Mouse (Mus musculus) right cerebral cortex, postnatal 14 days (tissue): ENCODE data around the gene Cadm1.

Source experiments
- DNase-seq: peaks from one replicate; pipeline ENCODE4 v3.0.0; 2022

The Cadm1 gene

DNA sequence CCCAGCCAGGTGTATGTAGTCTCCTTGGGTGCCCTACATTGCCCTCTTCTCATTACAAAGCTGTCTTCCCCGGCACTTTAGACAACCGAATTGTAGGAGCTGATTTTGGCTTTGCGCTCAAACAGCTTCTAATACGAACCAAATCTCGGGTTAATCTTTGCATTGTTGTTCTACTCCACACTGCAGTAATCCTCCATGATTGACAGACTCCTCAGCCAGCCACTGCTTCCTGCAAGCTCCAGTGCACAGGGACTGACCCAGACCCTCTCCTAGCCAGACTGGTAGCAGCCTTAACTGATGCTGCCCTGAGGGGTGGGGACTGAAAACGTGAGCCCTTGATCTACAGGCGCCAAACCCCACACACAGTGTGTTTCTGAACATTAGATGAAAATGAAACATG lies 275.7 kb downstream of the Cadm1 start:
- DNase-seq = no peak

DNA sequence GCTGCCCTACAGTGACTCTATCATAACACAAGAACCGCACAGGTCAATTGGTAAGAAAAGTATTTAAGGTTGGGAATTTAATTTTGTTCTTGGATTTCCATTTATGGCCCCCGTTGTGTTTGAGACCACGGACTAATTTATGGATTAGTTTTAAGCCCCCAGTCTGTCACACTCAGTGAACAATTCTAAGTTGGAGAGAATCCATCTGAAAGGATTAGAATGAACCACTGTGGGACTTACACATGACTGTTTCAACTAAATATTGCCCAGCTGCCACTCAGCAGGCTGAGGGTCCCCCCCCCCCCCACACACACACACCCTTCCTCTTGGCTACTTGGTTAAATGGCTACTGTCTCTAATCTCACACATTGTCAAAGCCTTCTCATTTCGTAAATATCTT lies 295.7 kb downstream of the Cadm1 start:
- no peak for DNase-seq

DNA sequence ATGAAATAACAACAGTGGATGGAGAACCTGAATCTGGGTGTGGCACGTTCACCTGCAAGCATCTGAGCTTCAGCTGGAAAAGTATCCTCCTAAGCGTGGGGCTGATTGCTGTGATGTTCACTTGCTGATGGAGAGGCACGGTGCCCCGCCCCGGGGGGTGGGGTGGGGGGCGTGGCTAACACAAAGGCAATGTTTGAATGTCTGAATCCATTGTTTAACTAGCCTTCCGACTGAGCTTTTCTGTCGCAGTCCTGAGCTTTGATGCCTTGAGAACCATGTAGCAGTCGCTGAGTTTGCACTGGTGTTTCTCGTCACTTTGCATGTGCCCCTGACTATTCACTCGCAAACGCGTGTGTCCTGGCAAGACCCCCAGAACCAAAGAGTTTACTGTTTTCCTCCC lies 298.8 kb downstream of the Cadm1 start:
- no peak for DNase-seq

DNA sequence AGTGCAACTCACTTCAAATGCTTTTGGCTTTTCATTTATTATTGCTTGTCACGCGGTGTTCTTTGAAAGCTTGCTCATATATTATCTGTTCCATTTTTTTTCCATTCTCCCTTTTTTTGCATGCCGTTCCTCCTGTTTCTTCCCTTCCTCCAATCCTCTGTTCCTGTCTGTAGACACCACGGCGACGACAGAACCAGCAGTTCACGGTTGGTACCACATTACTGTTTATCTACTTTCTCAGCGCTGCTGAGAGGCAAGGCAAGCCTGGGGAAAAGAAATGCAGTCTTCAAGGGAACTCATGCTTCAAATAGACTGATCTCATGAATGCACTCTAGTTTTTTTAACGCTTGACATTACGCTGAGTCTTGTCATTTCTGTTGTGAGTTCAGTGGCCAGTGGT lies 299.2 kb downstream of the Cadm1 start:
- DNase-seq = no peak

DNA sequence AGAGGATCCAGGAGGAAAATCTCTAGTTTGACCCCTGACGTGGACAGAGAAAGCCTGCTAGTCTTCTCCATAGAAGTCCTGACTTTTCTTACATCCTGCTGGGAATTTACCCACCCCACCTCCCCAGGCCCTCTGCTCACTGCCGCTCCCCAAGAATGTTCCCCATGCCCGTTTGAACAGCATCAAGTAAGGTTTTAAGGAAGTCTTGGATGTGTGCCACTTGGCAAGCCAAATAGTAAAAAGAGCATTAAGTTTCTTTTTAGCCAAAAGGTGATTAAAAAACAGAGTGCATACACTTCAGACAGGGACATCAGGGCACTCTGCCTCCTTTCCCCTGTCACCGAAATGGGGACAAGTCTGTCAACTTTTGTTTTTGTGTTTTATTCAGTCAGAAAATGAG lies 299.9 kb downstream of the Cadm1 start:
- DNase-seq = no peak

DNA sequence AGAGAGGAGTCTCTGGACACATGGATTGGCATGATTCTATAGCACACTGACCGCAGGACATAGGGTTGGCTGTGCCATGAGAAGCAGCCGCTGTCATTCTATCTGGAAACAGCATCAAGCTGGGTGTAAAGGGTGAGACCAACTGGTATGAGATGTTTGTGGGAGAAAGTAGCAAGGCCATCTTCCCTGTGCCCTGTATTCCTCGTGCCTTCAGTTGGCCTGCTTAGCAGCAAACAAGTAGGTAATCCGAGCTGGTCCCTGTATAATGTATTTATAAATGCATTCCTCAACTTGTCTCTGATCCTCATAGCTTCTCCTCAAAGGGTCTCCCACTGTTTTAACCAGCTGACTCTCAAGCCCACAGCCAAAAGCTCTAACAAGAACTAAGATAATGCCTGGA lies 301.4 kb downstream of the Cadm1 start:
- no peak for DNase-seq

DNA sequence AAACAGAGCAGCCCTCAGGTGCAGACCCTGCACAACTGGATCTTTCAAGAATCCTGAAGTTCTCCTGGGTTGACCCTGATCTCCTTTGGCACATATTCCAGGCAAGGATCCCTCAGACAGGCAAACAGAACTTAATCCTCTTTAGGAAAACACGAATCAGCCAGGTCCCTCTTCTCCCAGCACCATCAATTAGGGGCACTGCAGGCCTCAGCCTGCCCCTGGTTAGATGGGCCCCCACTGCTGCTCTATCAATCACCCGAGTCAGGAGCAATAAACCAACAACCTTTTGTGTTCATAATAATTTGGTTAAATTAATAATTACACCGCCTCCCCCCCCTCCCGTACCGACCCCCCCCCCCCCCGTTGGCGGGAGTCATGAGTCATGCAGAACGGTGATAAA lies 308.2 kb downstream of the Cadm1 start:
- DNase-seq = no peak

DNA sequence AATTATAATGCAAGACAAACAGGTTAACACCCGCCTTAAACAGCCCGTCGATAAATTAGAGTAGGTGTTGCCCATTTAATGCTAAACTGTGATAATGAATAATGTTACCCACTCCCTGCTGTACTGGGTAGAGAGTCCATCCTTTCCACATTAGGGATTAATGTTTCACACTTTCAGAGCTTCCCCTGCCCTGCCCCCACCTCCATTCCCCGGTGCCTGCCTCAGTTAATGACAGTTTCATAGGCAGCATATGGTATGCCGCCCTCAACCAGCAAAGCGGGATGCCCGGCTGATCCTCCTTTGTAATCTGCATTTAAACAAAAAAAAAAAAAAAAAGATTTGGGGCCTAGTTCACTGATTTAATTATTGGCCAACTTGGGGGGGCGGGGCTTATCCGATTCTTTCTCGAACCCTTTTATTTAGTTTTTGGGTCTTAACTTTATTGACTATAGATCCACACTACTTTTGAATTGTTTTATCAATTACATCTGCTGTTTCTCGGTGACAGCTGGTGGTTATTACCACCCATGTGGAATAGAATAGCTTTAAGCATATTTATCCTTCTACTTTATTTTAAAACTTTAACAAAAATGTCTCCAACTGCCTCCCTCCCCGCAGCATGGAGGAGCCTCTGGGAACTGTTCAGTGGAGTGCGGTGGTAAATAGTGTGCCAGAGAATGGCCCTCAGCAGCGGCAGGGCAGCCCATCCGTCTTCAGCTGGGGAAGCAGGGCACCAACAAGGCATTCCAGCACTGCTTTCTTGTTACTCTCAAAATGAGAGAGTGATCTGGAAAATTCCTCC lies 309.1 kb downstream of the Cadm1 start:
- no peak for DNase-seq

DNA sequence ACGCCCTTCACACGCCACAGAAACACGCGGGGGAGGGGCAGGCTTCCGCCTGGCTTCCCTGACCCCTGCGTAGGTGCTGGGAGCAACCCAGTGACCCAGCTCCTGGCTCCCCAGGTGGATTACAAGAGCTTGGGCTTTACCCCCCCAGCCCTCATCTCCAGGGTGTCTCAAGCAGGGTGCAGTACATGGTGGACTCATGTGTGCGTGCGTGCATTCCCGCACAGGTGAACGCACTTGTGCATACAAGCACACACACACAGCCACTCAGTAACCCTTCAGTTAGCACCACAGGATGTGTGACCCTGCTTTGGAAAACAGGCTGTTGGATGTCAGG lies 309.7 kb downstream of the Cadm1 start:
- DNase-seq = no peak

DNA sequence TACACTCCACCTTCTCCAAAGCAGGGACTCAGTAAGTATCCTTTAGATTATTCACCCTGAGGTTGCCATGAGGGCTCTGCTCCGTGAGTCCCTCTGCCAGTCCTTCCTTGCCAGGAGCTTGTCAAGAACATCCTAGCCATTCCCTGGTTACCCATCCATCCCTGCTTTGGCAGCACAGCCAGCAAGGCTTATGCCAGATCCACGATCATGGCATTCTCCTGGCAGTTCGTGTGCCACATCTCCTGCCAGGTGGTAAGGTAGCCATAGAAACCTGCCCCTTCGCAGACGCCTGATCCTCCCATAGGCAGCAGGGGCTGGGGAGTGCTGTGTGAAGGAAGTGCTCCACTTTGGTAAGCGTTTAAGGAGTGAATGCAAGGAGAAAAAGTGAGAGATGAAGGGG lies 313.4 kb downstream of the Cadm1 start:
- DNase-seq = no peak

DNA sequence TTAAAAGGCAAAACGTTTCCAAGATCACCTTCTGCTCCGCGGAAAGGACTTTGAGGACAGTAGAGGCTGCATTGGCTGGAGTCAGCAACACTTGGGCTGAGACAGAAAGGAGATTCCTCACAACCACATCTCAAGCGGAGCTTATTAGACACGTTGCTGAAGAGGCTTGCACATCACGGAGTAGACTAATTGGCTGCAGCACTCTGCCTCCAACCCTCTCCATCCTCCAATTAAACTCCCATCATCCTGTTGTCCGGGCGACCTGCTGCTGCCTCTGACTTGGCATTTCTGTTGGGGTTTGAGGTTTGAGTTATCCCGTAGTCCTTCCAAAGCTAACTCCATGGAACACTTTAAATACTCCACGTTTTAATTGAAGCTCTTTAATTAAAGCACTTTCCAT lies 316.3 kb downstream of the Cadm1 start:
- DNase-seq = no peak

DNA sequence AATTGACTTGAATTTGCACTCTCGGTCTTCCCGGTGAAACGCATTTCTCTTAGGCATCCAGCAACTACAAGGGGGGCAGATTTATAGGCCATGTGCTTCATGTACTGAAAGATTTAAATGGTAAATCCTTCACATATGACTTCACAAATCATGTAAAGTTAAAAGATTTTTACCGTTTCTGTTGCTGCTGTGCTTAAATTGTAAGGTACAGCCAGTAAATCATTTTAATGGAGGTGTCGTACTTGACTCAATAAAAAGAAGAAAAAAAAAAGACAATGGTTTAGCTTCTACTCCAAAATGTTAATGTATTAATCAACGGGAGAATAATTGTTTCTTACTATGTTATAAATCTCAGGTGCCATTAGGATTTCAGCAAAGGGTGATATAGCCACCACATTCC lies 317.0 kb downstream of the Cadm1 start:
- DNase-seq = no peak

DNA sequence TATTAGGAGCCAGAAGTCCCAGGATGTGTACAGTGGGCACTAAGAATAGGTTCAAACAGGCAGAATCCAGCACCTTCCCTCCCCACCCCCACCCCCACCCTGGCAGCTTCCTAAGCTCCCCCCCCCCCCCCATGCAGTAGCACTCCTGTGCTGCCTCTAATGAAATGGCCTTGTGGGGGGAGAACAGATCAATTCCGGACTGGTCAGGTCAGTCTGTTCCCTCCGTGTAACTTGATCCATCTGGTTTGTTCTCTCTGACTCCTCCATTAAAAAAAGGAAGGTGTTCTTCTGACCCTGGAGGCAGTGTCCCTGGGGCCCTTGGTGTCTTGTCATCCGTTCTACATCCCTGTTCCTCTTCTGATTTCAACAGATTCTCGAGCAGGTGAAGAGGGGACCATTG lies 317.8 kb downstream of the Cadm1 start:
- DNase-seq = no peak

DNA sequence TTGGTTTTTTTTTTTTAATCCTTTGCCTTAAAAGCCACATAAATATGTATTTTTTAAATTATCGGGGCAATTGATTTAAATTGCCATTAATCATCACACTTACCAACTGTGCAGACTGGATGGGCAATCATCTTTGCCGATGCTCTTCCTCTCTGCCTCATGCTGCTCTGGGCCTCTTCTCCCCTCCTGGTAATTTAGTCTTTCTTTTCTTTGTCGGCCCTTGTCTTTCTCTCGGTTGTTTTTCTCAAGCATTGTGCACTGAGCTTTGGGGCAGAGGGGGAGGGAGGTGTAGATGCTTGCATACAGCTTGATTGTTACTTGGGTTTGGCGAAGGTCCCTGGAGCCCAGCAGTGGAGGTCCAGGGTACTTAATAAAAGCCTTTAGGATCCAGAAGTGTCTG lies 318.8 kb downstream of the Cadm1 start:
- DNase-seq = no peak

DNA sequence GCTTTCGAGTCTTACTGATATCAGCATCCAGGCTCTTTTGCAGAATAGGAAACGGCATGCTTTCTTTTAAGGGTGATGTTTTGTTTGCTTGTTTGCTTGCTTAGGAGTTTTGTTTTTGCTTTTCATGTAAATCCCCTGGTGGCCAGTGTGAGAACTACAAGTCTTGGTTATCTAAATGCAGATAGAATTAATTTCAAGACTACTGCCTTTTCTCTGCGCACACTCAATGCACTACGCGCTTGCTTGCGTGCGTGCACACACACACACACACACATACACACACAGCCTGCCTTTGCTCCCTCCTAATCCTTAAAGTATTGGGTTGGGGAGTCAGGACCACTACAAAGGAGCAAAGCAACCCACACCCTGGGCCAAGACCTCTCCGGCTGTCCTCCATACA lies 326.3 kb downstream of the Cadm1 start:
- DNase-seq = peak; percentile 47

DNA sequence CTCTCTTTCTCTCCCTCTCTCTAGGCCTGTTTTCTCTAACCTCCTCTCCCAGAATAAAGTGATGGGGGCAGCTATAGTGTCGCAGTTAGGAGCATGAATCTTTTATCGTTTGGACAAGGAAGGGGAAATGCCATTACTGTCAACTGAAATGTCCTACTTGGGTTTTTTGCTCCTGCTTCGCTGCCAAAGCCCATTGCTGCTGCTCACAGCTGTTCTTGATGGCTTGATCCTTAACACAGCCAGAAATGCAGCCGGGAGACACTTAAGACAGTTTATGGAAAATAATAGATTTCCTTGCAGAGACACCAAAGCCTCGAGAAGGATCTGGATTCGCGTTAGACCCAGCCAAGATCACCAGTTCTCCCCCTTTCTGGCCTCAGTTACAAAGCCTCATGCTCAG lies 327.3 kb downstream of the Cadm1 start:
- no peak for DNase-seq

DNA sequence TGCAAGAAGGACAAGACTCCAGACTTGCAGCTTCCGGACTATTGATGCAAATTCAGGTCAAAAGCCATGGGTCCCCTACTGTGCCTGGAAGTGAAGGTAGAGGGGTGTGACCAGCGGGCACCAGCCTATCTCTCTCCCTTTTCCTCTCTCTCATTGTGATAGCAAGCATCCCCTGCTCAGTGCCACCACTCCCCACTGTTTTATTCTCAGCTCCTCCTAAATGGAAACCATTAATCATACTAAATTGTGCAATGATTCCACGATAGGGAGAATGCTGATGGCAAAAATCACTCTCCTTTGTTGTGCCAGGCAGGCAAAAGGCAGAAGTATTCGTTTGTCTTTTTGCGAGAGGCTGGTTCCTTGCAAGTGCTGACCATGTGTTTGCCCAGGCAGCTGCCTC lies 328.2 kb downstream of the Cadm1 start:
- no peak for DNase-seq

DNA sequence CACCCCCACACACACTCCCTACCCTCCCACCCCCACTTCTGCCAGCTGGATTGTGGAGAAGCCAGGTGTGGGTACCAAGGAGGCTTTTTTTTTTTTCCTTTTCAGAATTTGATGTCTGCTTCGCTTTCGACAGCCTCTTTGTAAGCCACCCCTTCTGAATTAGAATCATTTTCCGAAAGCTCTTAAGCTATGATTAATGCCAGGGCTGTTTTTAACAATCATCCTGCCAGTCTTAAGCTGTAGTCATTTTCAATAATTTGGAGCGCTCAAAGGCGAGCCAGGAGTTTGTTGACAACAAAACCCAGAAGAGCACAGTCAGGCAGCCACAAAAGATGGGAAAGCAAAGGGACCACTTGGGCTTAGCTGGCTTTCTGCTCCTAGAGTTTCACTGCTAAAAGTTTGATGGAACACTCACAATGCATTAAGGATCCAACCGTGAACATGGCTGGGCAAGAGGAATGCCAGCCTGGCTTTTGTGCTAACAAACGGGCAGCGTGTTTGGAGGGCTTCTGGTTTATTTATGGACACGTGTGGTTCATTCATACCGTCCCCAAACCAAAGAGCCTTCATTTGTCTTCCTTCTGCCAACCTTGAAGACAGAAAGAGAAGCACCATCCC lies 328.9 kb downstream of the Cadm1 start:
- DNase-seq = no peak

DNA sequence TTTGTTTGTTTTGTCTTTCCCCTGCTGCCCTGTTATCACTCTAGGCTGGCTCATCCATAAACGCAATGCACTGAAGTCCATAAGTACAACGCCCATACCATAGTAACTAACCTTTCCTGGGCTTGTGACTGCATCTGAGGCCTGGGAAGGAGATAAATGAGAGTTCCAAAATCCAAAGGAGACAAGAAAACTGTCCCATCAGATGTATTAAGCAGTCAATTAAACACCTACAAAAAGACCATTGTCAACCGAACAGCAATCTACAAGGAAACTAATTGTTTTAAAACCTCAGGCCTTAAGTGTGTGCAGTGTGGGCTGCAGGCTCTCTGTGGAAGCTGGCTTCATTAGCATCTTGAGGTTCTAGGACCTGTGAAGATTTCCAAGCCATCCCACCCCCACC lies 331.0 kb downstream of the Cadm1 start:
- DNase-seq = no peak

DNA sequence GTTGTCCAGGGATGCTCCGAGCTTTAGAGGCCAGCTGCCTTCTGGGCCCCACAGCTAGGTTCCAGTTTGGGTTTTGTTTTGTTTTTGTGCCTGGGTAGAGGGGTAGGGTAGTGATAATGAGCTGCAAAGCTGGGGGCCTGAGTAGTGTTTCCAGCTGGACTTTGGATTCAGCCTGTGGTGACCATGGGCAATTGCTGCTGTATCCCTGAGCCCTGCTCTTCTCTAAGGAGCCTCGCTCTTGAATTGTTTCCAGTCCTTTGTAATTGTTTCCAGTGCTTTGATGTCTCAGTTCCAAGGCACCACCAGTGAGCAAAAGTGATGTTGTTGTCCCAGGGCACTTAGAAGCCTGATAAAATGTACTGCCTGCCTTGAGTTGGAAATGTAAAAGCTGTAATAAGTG lies 331.8 kb downstream of the Cadm1 start:
- DNase-seq = no peak

DNA sequence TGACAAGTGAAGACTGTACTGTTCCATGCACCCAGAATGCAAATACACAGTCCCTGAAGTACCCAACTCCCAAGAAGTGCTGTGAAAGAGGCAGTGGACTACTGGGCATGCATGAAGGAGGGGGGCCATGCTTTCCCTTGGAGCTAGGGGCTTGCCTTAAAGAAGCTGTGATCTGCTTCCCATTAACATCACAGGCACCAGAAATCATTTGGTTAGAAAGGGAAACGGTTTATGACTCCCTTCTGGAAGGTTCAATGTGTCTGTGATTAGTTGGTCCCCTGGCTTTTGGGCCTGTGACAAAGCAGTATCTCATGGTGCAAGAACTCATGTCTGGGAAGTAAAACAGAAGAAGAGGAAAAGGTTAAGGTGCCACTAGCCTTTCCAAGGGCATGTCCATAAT lies 336.0 kb downstream of the Cadm1 start:
- no peak for DNase-seq

DNA sequence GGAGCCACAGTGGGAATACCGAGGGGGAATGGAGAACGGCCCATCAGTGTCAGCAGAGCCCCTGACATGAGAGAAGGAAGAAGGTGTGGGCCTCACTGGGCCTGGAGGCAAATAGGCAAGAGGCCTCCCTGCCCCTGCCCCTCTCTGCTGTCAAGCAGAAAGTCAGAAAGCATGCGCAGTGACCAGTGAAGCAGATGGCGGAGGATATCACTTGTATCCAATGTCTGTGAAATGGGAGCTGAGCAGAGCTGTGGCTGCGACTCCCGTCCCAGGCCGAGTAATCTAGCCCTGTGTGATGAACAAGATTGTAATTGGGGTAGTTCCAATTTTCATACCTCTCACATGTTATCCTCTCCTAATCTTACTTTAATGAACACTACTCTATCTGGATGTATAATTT lies 337.5 kb downstream of the Cadm1 start:
- DNase-seq = no peak

DNA sequence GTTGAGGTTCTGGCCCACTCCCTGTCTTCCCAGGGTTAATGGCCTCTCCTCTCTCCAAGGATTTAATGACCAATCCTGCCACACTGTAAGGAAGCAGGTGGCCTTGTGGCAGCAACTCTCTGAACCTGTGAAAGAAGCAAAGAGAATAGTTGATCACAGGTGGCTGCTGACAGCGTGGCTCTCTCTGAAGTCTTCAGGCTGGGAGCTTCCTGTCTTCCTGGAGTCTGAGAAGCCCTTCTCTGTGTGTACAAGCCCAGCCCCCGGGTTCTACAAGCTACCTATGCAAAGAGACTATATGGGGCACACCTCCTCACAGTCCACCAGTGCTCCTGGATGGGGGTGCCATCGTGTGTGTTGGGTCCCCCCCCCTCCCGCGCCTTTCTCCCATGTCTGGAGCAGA lies 339.7 kb downstream of the Cadm1 start:
- no peak for DNase-seq

DNA sequence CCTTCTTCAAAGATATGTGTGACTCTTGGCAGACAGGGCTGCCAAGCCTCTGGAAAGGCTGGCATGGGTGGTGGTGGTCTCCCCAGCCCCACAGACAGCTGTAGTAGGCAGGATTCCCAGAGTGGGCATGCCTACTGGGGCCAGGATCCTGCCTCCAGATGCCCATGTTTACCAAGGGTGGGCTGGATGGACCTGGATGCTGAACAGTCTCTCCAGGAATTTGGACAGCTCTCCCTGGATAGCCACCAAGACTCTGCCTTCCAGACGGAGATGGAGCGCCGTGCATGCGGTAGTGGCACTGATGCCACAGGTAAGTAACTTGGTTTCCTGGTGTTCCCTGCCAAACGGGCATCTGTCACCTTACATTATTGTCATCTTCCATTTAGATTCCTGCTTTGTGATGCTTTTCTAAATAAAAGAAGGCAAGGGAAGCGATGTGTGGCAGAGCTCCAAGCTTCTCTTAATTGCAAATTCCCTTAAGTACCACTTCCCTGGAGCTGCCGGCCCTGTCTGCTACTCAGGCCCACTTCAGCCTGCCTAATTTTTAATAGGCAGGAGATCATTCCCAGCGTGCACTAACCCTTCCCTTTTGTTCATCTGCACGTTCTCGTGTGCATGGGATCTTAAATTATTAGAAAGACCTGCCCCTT lies 346.7 kb downstream of the Cadm1 start:
- DNase-seq = no peak

DNA sequence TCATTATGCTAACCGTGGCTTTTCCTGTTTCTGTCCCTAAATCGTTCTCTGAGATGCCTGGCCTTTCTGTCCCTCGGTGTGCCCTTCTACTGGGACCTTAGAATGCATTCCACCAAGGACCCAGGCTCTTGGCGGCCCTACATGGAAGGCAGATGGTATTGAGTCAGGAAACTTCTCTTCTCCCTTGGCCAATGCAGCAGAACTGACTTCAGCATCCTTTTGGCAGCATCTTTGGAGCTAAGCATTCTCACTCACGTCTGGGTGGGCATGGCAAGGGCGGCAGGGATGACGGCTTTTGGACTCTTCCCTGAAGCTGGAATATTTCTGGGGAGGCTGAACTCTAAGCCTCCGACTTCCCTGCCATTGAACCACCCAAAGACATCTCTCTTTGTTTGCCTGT lies 350.2 kb downstream of the Cadm1 start:
- no peak for DNase-seq
